Mouse (Mus musculus): ENCODE results near the gene Ifnab.

Gene Ifnab

DNA sequence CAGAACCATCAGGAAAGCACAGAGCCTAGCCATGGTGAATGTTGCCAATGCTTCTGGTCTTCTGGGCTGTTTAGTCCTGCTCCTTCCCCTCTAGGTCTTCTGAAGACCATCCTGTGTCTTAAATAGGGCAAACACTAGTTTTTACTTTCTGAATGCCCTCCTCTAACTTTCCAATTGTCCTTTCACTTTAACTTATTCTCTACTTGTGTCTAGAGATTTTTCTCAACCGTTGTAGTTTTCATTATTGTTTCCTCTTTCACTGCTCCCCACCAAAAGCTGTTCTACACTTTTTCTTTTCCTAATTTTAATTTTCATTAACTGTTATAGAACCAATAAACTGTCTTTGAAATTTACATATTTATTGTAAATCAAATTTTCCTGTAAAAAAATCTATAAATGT lies 14.3 kb downstream of the Ifnab start, which contains the start of gene Ifna16:
Gene Ifna16 (minus strand): TSS at position 101 of the 400 bp plus-strand sequence.
- no peak for DNase-seq (ENCODE audit: low spot score in 2 of 2)

DNA sequence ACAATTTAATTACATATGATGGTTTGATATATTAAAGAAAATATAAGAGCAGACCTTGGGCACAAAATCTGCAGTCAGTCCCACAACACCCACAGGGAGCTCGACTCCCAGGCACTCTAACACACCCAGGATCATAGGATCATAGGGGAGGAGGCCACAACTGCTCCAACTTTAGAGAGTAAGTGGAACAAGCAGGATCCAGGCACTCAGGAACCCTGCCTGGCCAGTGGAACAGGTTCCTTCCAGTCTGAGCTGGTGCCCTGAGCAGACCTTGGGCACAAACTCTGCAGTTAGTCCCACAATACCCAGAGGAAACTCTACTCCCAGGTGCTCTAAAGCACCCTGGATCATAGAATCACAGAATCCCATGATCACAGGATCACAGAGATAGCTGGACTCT lies 35.7 kb downstream of the Ifnab start:
- no peak for DNase-seq (ENCODE audit: low spot score in 2 of 2)

DNA sequence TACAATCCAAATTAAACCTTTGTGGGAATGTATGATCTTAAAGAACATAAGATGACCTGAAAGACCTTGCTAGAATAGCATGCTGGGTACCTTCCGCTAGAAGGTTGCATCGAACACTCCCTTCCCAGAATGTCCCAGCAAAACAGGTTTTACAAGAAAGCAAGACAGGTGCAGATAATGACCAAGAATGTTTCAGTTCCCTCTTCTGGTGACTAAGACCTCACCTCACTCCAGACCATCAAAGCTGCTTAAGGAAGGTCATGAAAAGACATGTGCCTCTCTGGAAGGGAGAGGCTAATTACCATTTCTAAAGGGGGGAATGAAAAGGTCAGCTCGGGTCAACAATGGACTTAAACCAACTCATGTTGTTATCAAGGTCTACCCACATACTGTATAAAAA lies 37.5 kb downstream of the Ifnab start:
- no peak for DNase-seq (ENCODE audit: low spot score in 2 of 2)

DNA sequence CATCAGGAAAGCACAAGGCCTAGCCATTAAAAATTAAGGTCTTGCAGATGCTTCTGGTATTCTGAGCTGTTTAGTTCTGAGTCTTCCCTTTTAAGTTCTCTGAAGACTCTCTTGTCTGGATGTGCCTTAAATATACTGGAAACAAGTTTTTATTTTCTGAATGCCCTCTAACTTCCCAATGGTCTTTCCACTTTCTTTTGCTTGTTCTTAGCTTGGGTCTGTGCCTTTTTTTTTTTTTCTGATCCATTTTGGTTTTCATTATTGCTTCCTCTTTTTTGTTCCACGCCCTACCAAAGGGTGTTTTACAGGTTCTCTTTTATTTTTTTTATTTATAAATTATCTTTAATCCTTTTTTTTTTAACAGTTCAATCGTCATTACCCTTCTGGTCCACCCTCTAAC lies 46.8 kb downstream of the Ifnab start, which contains the start of gene Ifna13:
Gene Ifna13 (minus strand): TSS at position 101 of the 400 bp plus-strand sequence.
- no peak for DNase-seq (ENCODE audit: low spot score in 2 of 2)

DNA sequence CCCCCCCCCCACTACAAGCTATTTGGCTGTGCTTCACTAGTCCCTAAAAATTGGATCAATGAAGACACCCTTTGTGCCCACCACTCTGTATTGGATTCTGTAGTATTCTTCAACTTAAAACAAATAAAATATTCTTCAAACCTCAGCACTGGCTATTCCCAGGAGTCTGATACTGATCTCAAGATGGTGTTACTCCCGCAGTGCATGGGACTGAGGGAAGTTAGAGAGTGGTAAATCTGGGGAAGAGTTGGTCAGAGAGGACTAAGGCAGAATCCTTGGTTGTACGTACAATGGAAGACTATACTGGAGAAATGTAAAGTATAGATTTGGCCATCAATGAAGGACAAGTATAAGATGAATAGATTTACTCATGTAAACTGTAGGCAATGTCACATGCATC lies 48.6 kb downstream of the Ifnab start:
- no peak for DNase-seq (ENCODE audit: low spot score in 2 of 2)

GRCm38 (mm10) chr4:88641077-88641831 lies 49.9 kb downstream of the Ifnab start:
- peak; percentile 38 to 82 for DNase-seq (ENCODE audit: low spot score in 2 of 2)

DNA sequence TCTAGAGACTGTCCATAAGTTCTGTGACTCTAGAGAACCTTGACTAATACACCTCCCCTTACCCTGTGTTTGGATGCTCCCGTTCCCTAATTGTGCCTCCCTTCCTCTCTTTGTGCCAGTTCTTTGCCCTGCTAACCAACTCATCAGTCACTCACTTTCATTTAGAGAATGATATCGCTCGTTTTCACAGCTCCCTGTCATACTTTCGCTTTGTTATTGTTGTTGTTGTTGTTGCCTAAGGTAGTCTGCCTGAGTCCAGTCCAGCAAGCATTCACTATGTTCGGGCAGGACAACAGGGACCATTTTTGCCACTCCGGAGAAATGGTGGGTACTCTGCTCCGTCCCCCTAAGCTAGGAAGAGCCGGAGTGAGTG lies 50.5 kb downstream of the Ifnab start:
- DNase-seq (ENCODE audit: low spot score in 2 of 2): no peak

All from frontal cortex, postnatal 10 days (tissue).